Mouse (Mus musculus) liver (tissue): Measurements from ENCODE around the gene Itgb7.
"Not testable (repeated sequence)": the region's sequence is repeated elsewhere in the genome, so short reads cannot be mapped to it uniquely, and the experiment has no call there.

ENCODE experiments used
- DNase-seq: peaks from one replicate; pipeline ENCODE4 v3.0.0-alpha.2; 2020; ENCODE audit warnings: mixed read lengths

The Itgb7 gene

GRCm38 (mm10) chr15:102248131-102248811 is 16.5 kb upstream of the Itgb7 start:
- no peak for DNase-seq

- peak; percentile 57 for DNase-seq
These were observed 15.7 kb upstream of the Itgb7 start for GRCm38 (mm10) chr15:102247252-102248130.

- DNase-seq = peak; percentile 83
These were observed 15.1 kb upstream of the Itgb7 start for GRCm38 (mm10) chr15:102246866-102247251.

GRCm38 (mm10) chr15:102245891-102246741 is 14.4 kb upstream of the Itgb7 start:
- DNase-seq = peak; percentile 72

GRCm38 (mm10) chr15:102245461-102245881 is 13.7 kb upstream of the Itgb7 start:
- no peak for DNase-seq

- no peak for DNase-seq
These were observed 12.8 kb upstream of the Itgb7 start for GRCm38 (mm10) chr15:102244306-102245191.

GRCm38 (mm10) chr15:102243229-102244190 is 11.8 kb upstream of the Itgb7 start:
- peak; percentile 62 for DNase-seq

- DNase-seq = no peak
These were observed 10.9 kb upstream of the Itgb7 start for GRCm38 (mm10) chr15:102242404-102243228.

GRCm38 (mm10) chr15:102240607-102241006 is 8.9 kb upstream of the Itgb7 start:
- DNase-seq = peak; percentile 33

- DNase-seq = no peak
These were observed 8.1 kb upstream of the Itgb7 start for GRCm38 (mm10) chr15:102239851-102240250.

- DNase-seq = peak; percentile 81
These were observed 7.5 kb upstream of the Itgb7 start for GRCm38 (mm10) chr15:102239260-102239590.

GRCm38 (mm10) chr15:102238543-102239259 is 7.0 kb upstream of the Itgb7 start:
- DNase-seq = no peak

- DNase-seq = no peak
These were observed 3.8 kb upstream of the Itgb7 start for GRCm38 (mm10) chr15:102235371-102236027.

- no peak for DNase-seq
These were observed 2.2 kb upstream of the Itgb7 start for GRCm38 (mm10) chr15:102233896-102234295.

GRCm38 (mm10) chr15:102232764-102233163 is 1.0 kb upstream of the Itgb7 start:
- DNase-seq = no peak

GRCm38 (mm10) chr15:102230408-102231321 is 1.1 kb downstream of the Itgb7 start:
- no peak for DNase-seq

- not testable (repeated sequence) for DNase-seq
These were observed 6.1 kb downstream of the Itgb7 start for GRCm38 (mm10) chr15:102225619-102226018.
